Mouse (Mus musculus) urinary bladder, postnatal 36 days (tissue): ENCODE measurements around the gene Zfhx3.

Experiments
- DNase-seq, 2 experiments: peaks; one replicate each; pipeline ENCODE4 v3.0.0; 2022; ENCODE audit warnings: low spot score in 2 of 2, mixed read lengths in 1 of 2

The Zfhx3 gene

DNA sequence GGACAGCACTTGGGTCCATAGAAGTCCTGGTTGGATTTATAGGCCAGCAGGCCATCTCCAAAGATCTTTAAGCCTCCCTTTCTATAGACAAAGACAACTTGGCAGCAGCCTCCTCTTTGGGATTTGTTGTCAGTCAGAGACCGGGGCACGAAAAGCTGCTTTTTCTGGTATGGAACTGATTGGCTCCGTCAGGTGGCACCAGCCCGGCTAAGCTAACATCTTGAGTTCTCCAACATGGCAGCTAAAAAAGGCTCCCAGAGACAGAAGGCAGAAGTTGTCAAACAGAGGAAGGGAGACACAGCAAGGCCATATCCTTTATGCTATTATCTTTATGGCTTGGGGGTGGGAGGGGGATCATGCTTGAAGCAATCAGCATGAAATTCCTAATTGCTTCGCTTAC lies 947.0 kb downstream of the Zfhx3 start:
- no peak for DNase-seq

DNA sequence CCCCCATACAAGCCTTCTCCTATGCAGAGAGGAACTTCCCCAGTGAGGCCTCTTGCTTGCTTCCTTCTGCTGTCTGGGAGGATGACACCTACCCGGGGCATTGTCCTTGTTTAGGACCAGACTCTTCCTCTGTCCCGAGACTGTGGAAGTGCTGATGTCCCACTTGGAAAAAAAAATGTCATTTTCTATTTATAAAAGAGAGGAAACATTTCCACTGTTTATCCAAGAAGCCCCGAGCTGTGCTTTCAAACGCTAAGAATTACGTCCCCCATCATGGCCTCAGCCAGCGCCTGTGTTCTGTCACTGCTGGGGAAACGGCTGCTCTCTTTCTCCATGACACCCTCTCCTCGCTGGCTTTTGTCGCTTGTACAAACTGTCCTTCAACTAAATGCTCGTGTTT lies 951.8 kb downstream of the Zfhx3 start:
- no peak for DNase-seq

DNA sequence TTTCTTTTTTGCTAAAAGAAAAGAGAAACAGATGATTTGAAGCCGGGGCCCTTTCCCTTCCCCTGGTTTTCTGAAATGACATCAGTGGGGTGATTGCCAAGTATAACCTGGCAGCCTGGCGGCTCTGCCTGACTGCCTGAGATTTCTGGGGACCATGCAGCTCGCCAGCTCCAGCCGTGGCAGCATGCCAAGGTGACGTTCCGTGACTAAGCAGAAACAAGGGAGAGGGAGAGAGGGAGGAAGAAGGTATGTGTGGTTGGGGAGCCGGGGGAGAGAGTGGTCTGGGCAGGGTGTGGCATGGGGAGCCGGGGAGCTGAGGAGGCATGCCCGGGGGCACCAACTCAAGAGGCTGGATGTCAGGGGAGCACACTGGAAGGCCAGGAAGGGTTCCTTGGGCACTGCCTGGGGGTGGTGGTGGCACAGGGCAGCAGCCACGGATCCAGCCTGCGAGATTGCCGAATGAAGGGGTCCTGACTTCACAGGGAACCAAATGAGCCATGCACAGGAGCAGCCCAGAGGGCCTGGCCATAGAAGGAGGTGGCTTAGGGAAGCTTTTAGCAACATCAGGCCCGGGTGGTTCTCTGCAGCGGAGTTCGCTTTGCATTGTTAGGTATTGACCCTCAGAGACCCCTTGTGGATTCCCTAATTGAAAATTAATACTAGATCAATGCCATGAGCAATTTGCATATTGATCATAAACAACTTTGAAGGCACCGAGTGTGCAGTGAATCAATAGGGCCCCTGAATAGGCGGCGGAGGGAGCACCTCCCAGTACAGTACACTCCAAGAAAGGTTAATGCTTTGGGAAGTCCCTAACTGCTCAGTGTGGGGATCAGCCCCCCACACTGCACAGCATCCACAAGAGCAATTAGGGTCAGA lies 954.3 kb downstream of the Zfhx3 start:
- peak; percentile 67 to 85 for DNase-seq

DNA sequence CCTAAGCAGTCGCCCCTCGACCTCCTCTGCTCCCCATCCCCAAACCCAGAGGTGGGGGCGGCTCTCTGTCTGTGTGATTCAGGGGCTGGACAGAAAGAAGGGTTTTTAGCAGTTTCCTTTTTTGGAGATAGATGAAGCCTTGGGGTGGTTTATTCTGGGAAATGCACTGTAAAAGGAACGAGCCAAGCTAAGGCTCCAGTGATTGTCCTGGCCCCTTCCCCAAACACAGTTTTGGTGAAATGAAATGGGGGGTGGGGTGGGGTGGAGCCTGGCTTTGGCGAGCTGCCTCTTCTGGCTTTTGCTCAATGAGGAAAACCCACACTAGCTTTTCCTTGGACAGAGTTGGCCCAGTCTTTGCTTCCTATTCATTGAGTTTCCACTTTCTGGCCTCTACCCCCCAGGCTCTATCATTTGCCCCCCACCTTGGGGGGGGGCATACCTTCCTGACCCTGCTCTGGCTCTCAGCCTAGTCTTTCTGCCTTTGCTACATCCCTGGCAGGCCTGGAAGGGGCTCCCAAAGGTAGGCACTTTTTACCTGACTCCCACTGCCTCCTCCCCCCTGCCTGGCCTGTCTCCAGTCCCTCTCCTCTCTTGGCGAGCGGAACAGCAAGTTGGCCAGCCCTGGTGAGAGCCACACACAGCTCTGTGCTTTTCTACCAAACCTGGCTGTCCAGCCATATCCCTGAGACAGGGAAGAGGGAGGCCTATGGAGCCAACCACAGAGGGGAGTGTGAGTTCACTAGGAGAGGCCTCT lies 955.1 kb downstream of the Zfhx3 start:
- DNase-seq: no peak

GRCm38 (mm10) chr8:108899251-108899771 lies 956.9 kb downstream of the Zfhx3 start:
- no peak for DNase-seq

DNA sequence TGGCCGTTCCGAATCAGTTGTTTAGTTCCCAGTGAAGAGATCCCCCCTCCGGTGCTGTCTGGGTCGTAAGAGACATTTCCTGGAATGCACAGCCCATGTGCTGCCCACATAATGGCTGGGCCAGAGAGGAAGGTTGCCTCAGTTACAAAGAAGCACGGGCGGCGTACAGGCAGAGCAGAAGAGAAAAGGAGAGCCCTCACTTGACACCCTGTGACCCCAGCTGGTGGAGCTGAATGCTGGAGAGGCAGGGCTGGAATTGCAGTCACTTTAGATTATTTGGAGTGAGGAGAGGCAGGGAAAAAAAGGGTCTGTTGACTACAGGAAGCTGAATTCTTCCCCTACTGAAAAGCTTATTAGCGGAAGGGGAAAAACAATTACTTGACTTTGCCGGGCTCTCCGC lies 958.1 kb downstream of the Zfhx3 start:
- no peak for DNase-seq

DNA sequence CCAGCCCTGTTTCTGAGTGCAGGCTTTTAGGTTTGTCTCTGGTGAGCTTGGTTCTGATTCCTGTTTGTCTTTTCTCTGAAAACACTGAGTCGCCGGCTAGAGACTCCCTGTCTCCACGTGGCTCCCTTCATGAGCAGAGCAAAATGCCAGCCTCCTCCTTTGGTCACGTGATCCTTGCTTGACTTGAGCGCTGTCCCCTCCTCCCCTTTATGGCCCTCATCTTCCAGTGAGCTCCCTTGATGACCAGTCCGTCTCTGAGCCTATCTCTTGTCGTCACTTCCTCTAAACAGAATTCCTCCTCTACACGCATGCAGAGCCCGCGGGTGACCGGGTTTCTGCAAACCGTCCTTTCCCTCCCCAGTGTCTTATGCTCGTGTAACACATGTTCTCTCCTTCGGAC lies 958.8 kb downstream of the Zfhx3 start:
- DNase-seq: no peak

- peak in 1 of 2 experiments; percentile 42 for DNase-seq
Measured at GRCm38 (mm10) chr8:108903550-108903949, 961.1 kb downstream of the Zfhx3 start.

- no peak for DNase-seq
Measured at GRCm38 (mm10) chr8:108904288-108904971, 962.0 kb downstream of the Zfhx3 start.

DNA sequence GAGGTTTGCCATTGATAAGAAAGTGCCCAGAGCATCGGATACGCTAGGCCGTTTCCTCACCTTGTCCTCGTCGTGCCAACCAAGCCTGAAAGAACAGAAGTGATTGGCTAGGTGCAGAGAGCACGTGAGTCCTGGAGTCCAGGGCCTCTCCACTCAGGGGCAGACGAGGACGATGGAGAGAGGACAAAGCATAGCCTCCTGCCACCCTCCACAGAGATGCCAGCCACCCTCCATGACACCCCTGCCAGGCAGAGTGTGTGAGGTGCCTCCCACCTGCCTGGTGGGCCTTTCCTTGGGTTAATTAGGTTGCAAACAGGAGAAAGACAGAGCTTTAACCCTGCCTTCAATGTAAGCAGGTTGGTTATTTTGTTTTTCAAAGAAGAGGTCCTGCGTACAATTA lies 965.6 kb downstream of the Zfhx3 start:
- DNase-seq: no peak

DNA sequence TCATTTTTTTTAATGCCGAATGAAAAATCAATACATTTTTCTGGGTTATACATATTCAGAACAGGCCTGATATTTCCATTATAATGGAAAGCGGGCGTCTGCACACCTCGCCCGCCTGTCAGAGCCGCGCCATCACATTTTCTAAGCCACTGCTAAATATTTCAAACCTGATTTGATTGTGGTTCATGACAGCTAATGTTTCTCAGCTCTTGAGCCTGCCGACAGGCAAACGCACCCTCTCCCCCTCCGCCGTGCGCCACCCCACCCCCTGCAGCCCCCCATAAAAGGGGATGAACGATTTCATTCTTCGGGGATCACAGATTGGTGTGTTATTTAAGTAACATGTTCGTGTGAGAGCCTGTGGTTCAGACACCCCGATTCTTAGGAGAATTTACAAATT lies 966.1 kb downstream of the Zfhx3 start:
- no peak for DNase-seq

GRCm38 (mm10) chr8:108909035-108909434 lies 966.6 kb downstream of the Zfhx3 start:
- DNase-seq: no peak

DNA sequence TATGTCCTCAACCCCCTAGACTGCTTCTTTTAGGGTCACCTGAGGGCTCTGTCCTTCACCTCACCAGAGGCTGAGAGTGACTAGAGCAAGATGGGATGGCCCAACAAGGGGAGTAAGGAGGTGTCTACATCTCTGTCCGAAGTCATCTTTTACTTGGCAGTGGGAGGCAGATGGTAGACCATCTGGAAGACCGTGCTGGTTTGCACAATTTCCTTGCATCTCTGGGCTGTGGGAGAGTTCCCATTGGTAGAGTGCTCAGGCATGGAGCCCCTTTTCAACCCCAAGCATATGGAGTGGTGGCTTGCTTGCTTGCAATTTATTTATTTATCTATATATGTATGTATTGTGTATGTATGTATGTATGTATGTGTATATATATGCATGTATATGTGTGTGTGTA lies 967.0 kb downstream of the Zfhx3 start:
- no peak for DNase-seq

GRCm38 (mm10) chr8:108910843-108911242 lies 968.4 kb downstream of the Zfhx3 start:
- DNase-seq: peak in 1 of 2 experiments; percentile 36

DNA sequence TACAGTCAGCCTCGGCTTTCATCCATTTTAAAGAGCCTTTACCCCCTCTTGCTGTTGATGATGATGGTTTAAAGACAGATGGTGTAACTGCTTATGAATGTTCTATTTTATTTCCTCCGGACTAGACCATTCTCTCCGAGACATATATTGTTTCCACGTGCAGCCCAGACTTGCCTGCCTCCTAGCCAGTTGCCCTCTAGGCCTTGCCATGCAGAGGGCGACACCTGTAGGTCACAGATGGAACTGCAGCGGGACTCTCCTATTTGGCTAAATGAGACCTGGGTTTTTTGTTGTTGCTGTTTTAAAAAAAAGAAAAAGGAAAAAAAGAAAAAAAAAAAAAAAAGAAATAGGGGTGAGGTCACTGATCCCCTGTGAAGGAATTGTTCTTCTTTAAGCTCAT lies 969.1 kb downstream of the Zfhx3 start:
- peak; percentile 86 for DNase-seq

GRCm38 (mm10) chr8:108912998-108913397 lies 970.6 kb downstream of the Zfhx3 start:
- no peak for DNase-seq

GRCm38 (mm10) chr8:108915425-108915824 lies 973.0 kb downstream of the Zfhx3 start:
- no peak for DNase-seq

GRCm38 (mm10) chr8:108915876-108916275 lies 973.4 kb downstream of the Zfhx3 start:
- DNase-seq: no peak

DNA sequence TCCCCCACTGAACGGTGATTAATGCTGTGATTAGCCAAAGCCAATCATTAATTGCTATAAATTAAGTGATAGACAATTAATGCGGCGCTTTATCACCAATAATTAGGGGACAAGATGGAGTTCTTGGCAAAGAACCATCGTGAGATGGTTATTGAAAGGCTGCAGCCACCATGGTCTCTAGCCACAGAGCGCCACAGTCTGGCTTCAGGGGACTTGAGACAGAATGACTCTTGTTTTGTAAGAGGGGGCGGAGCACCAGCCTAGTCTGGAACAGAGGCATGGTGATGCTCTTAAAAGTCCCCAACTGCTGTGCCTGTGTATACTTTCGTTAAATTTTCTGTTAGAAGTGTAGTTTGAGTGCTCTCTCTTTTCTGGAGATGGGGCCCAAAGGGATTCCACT lies 977.7 kb downstream of the Zfhx3 start:
- DNase-seq: no peak

DNA sequence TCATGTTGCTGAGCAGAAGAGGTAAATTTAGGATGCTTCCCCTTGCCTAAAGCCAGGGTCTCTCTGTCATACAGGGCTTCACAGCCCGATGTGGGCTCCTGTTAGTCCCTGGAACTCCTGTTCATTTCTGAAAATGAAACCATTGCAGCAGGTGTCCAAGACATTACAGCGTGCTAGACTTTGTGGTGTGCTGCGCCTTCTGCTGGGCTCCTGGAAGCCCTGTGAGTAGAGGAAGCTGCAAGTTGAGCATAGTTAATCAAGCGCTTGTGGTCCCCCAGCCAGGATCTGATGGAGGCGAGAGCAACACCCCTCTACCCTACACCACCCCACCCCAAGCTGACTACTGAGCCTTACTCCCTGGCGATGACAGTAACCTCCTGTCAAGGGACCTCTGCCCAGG lies 980.7 kb downstream of the Zfhx3 start:
- DNase-seq: no peak

DNA sequence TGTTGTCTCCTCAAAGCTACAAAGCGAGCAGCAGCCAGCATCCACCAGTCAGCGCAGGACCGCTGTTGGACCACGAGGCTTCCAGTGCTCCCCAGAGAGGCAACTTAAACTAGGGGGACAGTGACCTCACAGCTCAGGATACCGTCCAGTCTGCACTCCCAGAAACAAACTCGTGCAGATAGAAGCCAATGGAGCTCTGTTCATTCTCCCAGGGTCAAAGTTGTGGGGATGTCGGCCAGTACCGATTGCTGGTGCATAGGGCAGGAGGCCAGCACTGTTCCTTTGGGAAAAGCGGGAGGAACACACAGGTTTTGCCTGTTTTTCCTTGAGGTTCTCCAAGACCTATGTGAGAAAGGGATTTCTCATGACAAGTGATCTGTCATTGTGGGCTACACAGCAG lies 982.1 kb downstream of the Zfhx3 start:
- no peak for DNase-seq

GRCm38 (mm10) chr8:108926106-108926505 lies 983.7 kb downstream of the Zfhx3 start:
- peak in 1 of 2 experiments; percentile 54 for DNase-seq
